Mouse (Mus musculus) stomach, embryonic 14.5 days (tissue): ENCODE results near the gene Ap2b1. TPM values are rescaled to one million over a fixed set of nuclear protein-coding genes. Genes with fewer than 3 reads are reported as not detected.

Source experiments
- ATAC-seq: fragments of 200-750 bp; cut with Nextera tagmentation; 2 replicates; pipeline ENCODE4 v1.8.0; 2017; ENCODE audit warnings: low read depth, moderate TSS enrichment; ENCODE audit not compliant: insufficient number of reproducible peaks, insufficient read depth, low FRiP score
- H3K27ac ChIP-seq: fragments of 300-500 bp; sonication (generic); 2 replicates; pipeline ENCODE4 v1.5.1; 2014; ENCODE audit warnings: mild to moderate bottlenecking, low read length, moderate library complexity, mixed read lengths
- H3K27me3 ChIP-seq: fragments of 300-500 bp; sonication (generic); 2 replicates; pipeline ENCODE4 v1.6.1; 2014; ENCODE audit warnings: low read length, control low read depth, mixed read lengths; ENCODE audit not compliant: control insufficient read depth, insufficient read depth
- H3K36me3 ChIP-seq: fragments of 300-500 bp; sonication (generic); 2 replicates; pipeline ENCODE4 v1.6.1; 2014; ENCODE audit warnings: mild to moderate bottlenecking, control low read depth, low read length, moderate library complexity, mixed read lengths; ENCODE audit not compliant: control insufficient read depth, insufficient read depth
- H3K4me1 ChIP-seq: fragments of 300-500 bp; sonication (generic); 2 replicates; pipeline ENCODE4 v1.6.1; 2014; ENCODE audit warnings: low read length, control low read depth, mixed read lengths; ENCODE audit not compliant: control insufficient read depth, insufficient read depth
- H3K4me2 ChIP-seq: fragments of 300-500 bp; sonication (generic); replicated peaks from 2 replicates; pipeline ENCODE4 v1.6.1; 2014; ENCODE audit warnings: low read depth, low read length, control low read depth
- H3K4me3 ChIP-seq: fragments of 300-500 bp; sonication (generic); 2 replicates; pipeline ENCODE4 v1.5.1; 2014; ENCODE audit warnings: low read depth, low read length, control low read depth
- H3K9ac ChIP-seq: fragments of 300-500 bp; sonication (generic); replicated peaks from 2 replicates; pipeline ENCODE4 v1.6.1; 2014; ENCODE audit warnings: low read depth, mild to moderate bottlenecking, control low read depth, low read length, moderate library complexity, mixed read lengths
- H3K9me3 ChIP-seq: fragments of 300-500 bp; sonication (generic); 2 replicates; pipeline ENCODE4 v1.6.1; 2016; ENCODE audit warnings: low read depth, low read length, control low read depth; ENCODE audit not compliant: control insufficient read depth
- WGBS: fragments of 180-500 bp; shearing (Covaris S2); extraction: QIAGEN DNeasy Blood & Tissue Kit; methylation state at CpG from one replicate; pipeline ENCODE4 v1.1.7; 2014; 5-methylcytosine and 5-hydroxymethylcytosine counted together
- polyA plus RNA-seq: library from polyadenylated mRNA; unstranded; fragments of >200 nt; fragmentation: Nextera tagmentation; extraction: Ambion mirVana; gene quantifications from 2 replicates; pipeline ENCODE4 v1.2.1, GENCODE M21; 2014

The Ap2b1 gene
- polyA plus RNA-seq, 1 experiment from 2014 or later = 68.6 TPM

DNA sequence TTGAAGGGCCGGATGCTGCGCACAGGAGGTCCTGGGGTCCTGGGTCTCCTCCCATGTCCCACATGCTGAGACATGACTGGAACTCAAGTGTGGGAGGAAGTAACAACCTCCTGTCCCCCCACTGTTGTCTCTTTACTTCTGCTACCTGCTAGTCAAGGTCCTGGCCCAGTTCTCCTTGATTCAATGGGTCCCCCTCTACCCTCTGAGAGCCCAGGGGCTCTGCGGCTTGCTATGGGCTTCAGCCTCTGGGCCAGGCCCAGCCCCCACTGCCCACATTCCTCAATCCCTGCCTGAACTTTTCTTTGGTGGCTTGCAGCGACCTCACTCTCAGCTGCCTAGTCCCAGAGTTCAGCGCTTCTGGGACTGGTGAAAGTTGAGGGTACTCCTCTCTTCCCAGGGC, 130.5 kb downstream of the Ap2b1 start, which contains the start of gene Gas2l2:
Gene Gas2l2, minus strand, starts transcription at position 101 of the 400 bp plus-strand sequence.
- Histone ChIP-seq H3K4me3 (no peak within 1 kb of the TSS), H3K9me3 (no peaks in the 10 kb centered on the region), H3K27me3 (peaks cover 11% of the 10 kb centered on the region; the same call in 1 of the 2 replicates), H3K9ac (no peak within 1 kb of the TSS), H3K4me1 (no peaks in the 10 kb centered on the region), H3K4me2 (no peak within 1 kb of the TSS), H3K36me3 (no peaks in the 10 kb centered on the region), H3K27ac (no peak within 1 kb of the TSS)
- ATAC-seq = no peak
- WGBS = 50% methylated on average over 5 of the region's 5 CpGs

DNA sequence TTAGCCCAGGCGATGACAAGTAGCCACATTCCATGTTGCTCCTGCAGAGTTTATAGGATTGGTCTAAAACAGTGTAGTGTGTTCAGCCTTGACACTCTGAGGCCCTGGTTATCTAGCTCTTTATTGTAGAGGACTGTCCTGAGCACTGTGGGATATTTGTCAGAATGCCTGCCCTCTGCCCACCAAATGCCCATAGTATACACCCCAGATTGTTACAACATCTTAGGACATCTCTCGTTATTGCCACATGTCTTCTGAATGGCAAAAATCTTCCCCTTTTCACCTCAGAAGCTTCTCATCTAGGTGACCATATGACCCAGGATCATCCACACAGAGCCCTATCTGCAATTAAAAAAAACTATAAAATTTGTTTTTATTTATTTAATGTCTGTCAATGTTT, 133.7 kb downstream of the Ap2b1 start:
- ATAC-seq = no peak
- Histone ChIP-seq H3K9me3 (no peaks in the 10 kb centered on the region), H3K4me2 (no peak overlapping the region), H3K36me3 (no peaks in the 10 kb centered on the region), H3K27me3 (0 out of 2 replicates have a peak, but pooled peaks cover 2% of the 10 kb centered on the region), H3K4me3 (no peak overlapping the region), H3K9ac (no peak overlapping the region), H3K4me1 (no peaks in the 10 kb centered on the region), H3K27ac (no peak overlapping the region)
- 73% methylated on average over 2 of the region's 2 CpGs for WGBS

DNA sequence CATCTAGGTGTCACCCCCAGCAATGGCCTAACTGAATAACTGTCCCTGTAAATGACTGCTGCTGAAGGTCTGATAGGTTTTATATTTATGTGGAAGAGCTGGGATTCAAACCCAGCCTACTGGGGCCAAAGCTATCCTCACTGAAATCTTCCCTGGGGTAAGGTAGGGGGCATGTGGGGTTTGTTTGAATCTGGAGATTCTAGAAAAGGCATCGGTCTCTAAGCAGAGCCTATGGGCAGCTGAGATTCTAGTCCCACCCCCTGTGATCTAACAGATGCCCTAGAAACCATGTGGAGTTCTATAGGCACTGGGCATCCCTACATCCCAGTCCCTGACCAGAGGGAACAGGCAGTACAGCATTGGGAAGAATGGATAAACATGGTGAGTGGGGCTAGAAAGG, 138.6 kb downstream of the Ap2b1 start, which contains the start of gene 1700020L24Rik:
Gene 1700020L24Rik, plus strand, starts transcription at position 301 of the 400 bp plus-strand sequence.
- ATAC-seq = no peak
- H3K4me1 ChIP-seq = peaks cover 3% of the 10 kb centered on the region; the same call in 1 of the 2 replicates
- H3K4me2 ChIP-seq = no peak within 1 kb of the TSS
- H3K36me3 ChIP-seq = no peaks in the 10 kb centered on the region
- H3K4me3 ChIP-seq = no peak within 1 kb of the TSS
- WGBS = 89% methylated on average over 1 of the region's 1 CpGs
- no peak within 1 kb of the TSS for H3K9ac ChIP-seq
- no peak within 1 kb of the TSS for H3K27ac ChIP-seq
- no peaks in the 10 kb centered on the region for H3K9me3 ChIP-seq
- H3K27me3 ChIP-seq = peaks cover 13% of the 10 kb centered on the region

DNA sequence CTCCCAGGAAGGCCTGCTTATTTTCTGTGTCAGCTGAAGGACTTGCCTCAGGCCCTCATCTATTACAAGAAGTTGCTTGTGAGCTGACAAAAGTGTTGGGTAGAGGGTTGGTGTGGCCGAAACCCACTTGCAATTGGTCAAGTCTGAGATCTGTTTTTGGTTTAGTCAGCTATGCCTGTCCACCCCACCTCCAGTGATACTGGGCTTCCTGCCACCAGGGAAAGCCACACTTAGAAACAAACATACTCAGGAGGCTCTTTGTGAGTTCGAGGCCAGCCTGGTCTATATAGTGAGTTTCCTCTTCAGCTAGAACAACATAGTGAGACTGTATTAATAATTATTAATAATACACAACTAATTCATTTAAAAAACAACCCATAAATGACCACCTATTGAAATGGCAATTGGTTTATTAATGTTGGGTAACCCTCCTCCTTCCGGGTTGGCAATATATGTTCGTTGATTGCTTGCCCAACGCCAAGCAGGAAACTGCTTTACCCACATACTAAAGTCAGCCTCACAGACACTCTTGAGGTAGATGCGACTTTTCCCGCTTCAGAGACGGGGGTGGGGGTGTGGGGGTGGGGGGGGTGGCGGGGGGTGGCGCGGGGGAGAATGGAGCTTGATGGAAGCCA, 140.7 kb downstream of the Ap2b1 start:
- 27% methylated on average over 11 of the region's 11 CpGs for WGBS
- Histone ChIP-seq H3K9me3 (no peaks in the 10 kb centered on the region), H3K9ac (no peak overlapping the region), H3K27ac (no peak overlapping the region), H3K4me3 (peak overlapping the region; percentile 47; the same call in 1 of the 2 replicates), H3K36me3 (no peaks in the 10 kb centered on the region), H3K4me1 (peaks cover 5% of the 10 kb centered on the region; the same call in 1 of the 2 replicates), H3K27me3 (peaks cover 21% of the 10 kb centered on the region), H3K4me2 (peak overlapping the region; percentile 91)
- no peak for ATAC-seq

DNA sequence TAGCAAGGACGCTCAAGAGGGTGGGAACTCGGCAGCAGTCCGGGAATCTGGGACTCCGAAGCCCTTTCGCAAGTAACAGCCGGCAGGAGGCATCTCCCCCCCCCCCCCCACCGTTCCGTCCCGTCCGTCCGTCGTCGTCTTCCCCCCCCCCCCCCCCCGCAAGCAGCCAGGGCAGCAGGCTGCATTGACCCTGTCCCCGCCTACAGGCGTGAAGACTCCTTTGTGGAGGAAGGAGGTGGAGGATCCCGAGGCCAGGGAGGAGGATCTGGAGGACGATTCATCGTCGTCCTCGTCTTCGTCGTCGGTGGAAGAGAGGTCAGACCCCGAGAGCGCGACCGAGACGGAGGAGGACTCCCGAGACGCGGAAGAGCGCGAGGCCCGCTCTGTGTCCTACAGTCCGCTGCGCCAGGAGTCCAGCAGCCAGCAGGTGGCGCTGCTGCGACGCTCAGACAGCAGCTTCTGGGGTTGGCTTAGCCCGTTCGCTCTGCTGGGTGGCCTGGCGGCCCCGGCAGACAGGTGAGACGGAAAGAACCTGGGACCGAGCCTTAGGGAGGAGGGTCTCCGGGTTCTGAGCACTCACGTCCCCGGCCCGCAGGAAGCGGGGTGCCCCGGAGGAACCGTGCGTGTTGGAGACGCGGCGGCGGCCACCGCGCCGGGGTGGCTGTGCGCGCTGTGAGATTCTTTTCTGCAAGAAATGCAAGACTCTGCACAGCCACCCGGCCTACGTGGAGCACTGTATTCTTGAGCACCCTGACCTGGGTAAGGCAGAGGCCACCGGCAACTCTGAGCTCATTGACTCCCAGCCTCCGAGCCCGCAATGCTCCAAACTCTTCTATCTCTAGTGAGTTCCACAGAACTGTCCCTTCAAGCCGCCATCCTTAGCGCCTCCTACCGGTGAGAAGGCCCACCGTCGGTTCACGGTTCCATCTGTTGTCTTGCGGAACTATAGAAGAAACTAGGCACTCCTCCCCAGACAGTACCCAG, 141.5 kb downstream of the Ap2b1 start:
- 0 out of 2 replicates have a peak overlapping the region, but pooled peaks have one; percentile 21 for H3K27ac ChIP-seq

DNA sequence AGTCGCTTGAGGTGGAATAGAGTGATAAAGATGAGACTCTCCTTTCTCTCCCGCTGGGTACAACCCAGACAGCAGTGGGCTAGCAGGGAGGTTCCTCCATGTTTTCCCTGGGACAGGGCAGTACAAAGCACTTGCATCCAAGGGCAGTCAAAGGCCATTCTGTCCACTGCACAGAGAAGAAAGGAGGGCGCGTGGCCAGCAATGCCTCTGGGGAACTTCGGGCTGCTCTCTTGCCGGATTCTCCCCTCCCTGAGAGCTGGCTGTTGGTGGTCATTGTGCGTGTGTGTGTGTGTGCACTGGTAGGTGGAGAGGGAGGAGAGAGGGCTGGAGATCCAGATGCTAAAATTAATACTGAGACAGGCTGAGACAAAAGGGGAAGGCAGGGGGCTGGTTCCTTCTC, 142.4 kb downstream of the Ap2b1 start:
- no peak overlapping the region for H3K27ac ChIP-seq
- no peak for ATAC-seq
- no peaks in the 10 kb centered on the region for H3K36me3 ChIP-seq
- H3K4me1 ChIP-seq = peaks cover 9% of the 10 kb centered on the region; the same call in 1 of the 2 replicates
- H3K4me2 ChIP-seq = no peak overlapping the region; the same call in 1 of the 2 replicates
- no peaks in the 10 kb centered on the region for H3K9me3 ChIP-seq
- peaks cover 24% of the 10 kb centered on the region for H3K27me3 ChIP-seq
- H3K4me3 ChIP-seq = peak overlapping the region; percentile 47; the same call in 1 of the 2 replicates
- WGBS = 52% methylated on average over 7 of the region's 7 CpGs
- H3K9ac ChIP-seq = no peak overlapping the region

More for the DNA sequence above, 141.5 kb downstream of the Ap2b1 start:
- Histone ChIP-seq H3K27me3 (peaks cover 24% of the 10 kb centered on the region), H3K9me3 (no peaks in the 10 kb centered on the region), H3K4me3 (peak overlapping the region; percentile 47), H3K4me1 (peaks cover 9% of the 10 kb centered on the region; the same call in 1 of the 2 replicates), H3K9ac (peak overlapping the region; percentile 30; the same call in 1 of the 2 replicates), H3K36me3 (no peaks in the 10 kb centered on the region), H3K4me2 (peak overlapping the region; percentile 91)
- peak; percentile 87 for ATAC-seq
- under 1% methylated on average over 63 of the region's 75 CpGs for WGBS

DNA sequence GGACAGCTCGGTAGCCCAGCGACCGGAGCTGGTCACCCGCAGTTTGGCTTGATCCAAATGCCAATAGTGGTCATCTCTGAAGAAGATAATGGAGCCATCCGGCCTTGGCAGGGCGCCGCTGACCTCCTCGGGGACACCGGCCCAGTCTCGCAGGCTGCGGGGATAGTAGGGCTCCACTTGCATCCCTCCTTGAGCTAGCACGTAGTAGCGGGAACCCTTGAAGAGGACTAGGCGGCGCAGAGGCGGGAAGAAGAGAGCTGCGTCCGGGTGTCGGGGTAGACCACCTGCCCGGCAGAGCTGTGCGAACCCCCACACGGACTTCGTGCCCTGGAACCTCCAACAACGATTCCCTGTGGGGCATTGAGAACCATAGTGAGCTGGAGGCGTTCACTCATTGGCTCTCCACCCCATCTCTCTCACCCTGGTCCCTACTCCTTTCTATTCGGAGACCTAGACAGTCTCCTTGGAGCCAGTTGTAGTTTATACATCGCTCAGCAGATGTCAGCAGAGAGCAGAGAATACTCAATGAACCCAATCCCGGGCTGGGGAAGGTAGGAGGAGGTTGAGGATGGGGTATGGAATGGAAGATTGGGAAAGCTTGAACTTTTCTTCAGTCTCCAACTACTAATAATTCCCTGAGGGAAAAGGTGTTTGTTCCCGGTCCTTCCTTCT, 143.9 kb downstream of the Ap2b1 start:
- no peaks in the 10 kb centered on the region for H3K36me3 ChIP-seq
- ATAC-seq = no peak
- no peaks in the 10 kb centered on the region for H3K9me3 ChIP-seq
- H3K9ac ChIP-seq = no peak overlapping the region
- peaks cover 15% of the 10 kb centered on the region; the same call in 1 of the 2 replicates for H3K4me1 ChIP-seq
- 15% methylated on average over 29 of the region's 29 CpGs for WGBS
- no peak overlapping the region for H3K27ac ChIP-seq
- no peak overlapping the region for H3K4me3 ChIP-seq
- H3K27me3 ChIP-seq = peaks cover 24% of the 10 kb centered on the region
- H3K4me2 ChIP-seq = peak overlapping the region; percentile 26

DNA sequence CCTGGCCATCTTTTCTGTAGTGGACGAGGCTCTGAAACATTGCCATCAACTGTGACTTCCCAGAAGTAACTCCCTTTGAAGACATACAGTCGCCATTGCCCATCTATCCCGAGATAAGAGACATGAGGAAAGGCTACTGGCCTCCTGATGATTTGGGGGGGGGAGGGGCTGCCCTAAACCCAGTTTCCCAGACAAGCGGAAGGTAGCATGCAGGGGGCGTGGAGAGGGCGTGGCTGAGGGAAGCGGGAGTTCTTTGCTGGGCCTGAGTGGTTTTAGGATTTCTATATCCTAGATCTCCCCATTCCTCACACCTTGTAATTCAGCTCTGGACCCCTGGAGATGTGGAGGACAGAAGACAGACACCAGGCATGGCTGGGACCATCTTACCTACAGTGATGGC, 145.0 kb downstream of the Ap2b1 start:
- Histone ChIP-seq H3K4me3 (no peak overlapping the region), H3K4me2 (no peak overlapping the region), H3K27ac (no peak overlapping the region), H3K9ac (no peak overlapping the region), H3K27me3 (peaks cover 24% of the 10 kb centered on the region), H3K9me3 (no peaks in the 10 kb centered on the region), H3K4me1 (peaks cover 23% of the 10 kb centered on the region; the same call in 1 of the 2 replicates), H3K36me3 (no peaks in the 10 kb centered on the region)
- ATAC-seq = no peak
- WGBS = 8% methylated on average over 7 of the region's 7 CpGs
